Mouse (Mus musculus) cortical plate, adult 2 months (tissue): ENCODE data around the gene Wiz.

Experiments
- CTCF ChIP-seq: fragments of 200-500 bp; IDR thresholded peaks from 2 replicates; pipeline ENCODE4 v1.5.1; 2011; ENCODE audit warnings: mild to moderate bottlenecking, control low read depth, low read length; ENCODE audit not compliant: insufficient read depth; ENCODE audit errors: extremely low read depth
- POLR2A ChIP-seq: fragments of 200-500 bp; IDR thresholded peaks from 2 replicates; pipeline ENCODE4 v1.6.1; 2011; ENCODE audit warnings: mild to moderate bottlenecking, low read length, control low read depth; ENCODE audit not compliant: insufficient read depth; ENCODE audit errors: extremely low read depth

GRCm38 (mm10) chr17:32358192-32358942, 30.9 kb downstream of the Wiz start:
- TF ChIP-seq POLR2A (no peak), CTCF (no peak)
